Mouse (Mus musculus): ENCODE data around the gene Snn. TPM values are rescaled to one million over a fixed set of nuclear protein-coding genes. Genes with fewer than 3 reads are reported as not detected.

The Snn gene
- polyA plus RNA-seq, 1 experiment from 2014 or later, result 31.0 TPM

DNA sequence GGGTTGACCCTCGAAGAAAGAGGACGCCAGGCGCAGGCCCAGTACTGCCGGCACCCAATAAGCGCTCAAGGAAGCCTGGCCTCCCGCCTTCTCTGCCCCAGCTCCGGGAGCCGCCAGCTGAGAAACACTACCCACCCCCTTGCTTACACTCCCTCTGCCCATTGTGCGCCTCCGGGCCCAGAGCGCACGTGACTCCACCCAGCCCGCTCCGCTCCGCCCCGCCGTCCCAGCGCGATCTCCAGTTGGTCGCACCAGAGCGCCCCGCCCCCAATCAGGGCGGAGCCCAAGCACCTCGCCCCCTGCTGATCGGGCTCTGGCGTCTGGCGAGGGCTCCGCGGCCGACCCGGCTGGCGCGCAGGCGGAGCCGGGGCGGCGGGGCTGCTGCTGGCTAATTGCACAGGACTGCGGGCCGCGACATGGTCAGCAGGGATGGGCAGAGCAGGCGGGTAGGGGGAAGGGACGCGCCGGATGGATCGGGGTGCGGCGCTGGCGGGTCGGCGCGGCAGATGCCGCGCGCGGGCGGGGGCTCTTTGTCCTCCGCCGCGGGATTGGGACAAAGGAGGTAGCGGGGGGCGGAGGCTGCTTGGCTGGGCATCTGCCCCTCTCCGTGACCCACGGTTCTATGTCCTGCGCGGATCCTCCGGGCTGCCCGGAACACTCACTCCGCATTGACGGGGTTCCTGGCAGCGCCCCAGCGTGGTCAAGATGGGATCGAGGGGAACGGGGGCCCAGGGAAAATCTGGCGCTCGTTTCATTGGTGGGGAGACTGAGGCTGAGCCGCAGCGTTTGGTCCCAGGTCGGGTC, 5.5 kb downstream of the Snn start, which contains the start of gene Litaf:
Gene Litaf, minus strand, starts transcription at position 129 of the 804 bp plus-strand sequence.
- no peaks in the 10 kb centered on the region for H3K27me3 ChIP-seq (ENCODE audit: insufficient read depth, low read length)
- H3K9ac ChIP-seq (ENCODE audit: low read depth, low read length), result peak within 1 kb of the TSS; percentile 90
- under 1% methylated on average over 72 of the region's 78 CpGs for WGBS
- peaks cover 27% of the 10 kb centered on the region for H3K4me1 ChIP-seq (replicated peaks; ENCODE audit: insufficient read depth, low read length)
- H3K27ac ChIP-seq, result peak within 1 kb of the TSS; percentile 94
- TF ChIP-seq CTCF (IDR thresholded peaks at IDR 0.05; ENCODE audit: low read depth), result peak; percentile 53
- H3K9me3 ChIP-seq (replicated peaks; ENCODE audit: low read length), result no peaks in the 10 kb centered on the region
- DNase-seq (ENCODE audit: low spot score), result peak; percentile 99
- no peaks in the 10 kb centered on the region for H3K36me3 ChIP-seq (ENCODE audit: insufficient read depth, low read length)
- H3K4me2 ChIP-seq (ENCODE audit: low read length), result peak within 1 kb of the TSS; percentile 92
- ATAC-seq (replicated peaks; ENCODE audit: low FRiP score, low read depth), result peak; percentile 97
- peak within 1 kb of the TSS; percentile 73 for H3K4me3 ChIP-seq (replicated peaks; ENCODE audit: low read depth, low read length)

DNA sequence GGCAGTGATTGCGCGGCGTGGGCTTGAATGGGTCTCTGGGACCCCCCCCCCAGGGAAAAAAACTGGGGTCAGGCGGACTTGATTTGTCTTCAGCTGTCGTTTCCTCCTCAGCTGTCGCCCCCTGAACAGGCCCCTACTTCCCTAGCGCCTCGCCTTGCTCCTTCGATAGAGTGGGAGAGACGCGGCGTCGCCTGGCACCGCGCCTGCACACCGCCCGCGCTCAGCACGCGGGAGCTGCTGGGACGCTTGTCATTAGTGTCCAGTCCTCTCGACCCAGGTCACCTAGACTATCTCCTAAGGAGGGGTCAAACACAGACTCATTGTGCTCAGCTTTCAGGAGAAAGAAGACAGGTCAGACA, 6.1 kb downstream of the Snn start:
- H3K9ac ChIP-seq (ENCODE audit: low read depth, low read length), result peak overlapping the region; percentile 90
- peak overlapping the region; percentile 73 for H3K4me3 ChIP-seq (replicated peaks; ENCODE audit: low read depth, low read length)
- H3K27ac ChIP-seq, result peak overlapping the region; percentile 94
- ATAC-seq (replicated peaks; ENCODE audit: low FRiP score, low read depth), result no peak
- peak overlapping the region; percentile 92 for H3K4me2 ChIP-seq (ENCODE audit: low read length)
- peak; percentile 74 for DNase-seq (ENCODE audit: low spot score)
- no peaks in the 10 kb centered on the region for H3K9me3 ChIP-seq (replicated peaks; ENCODE audit: low read length)
- no peak for TF ChIP-seq CTCF (IDR thresholded peaks at IDR 0.05; ENCODE audit: low read depth)
- no peaks in the 10 kb centered on the region for H3K27me3 ChIP-seq (ENCODE audit: insufficient read depth, low read length)
- WGBS, result under 1% methylated on average over 22 of the region's 22 CpGs
- H3K36me3 ChIP-seq (ENCODE audit: insufficient read depth, low read length), result no peaks in the 10 kb centered on the region
- H3K4me1 ChIP-seq (replicated peaks; ENCODE audit: insufficient read depth, low read length), result peaks cover 27% of the 10 kb centered on the region

DNA sequence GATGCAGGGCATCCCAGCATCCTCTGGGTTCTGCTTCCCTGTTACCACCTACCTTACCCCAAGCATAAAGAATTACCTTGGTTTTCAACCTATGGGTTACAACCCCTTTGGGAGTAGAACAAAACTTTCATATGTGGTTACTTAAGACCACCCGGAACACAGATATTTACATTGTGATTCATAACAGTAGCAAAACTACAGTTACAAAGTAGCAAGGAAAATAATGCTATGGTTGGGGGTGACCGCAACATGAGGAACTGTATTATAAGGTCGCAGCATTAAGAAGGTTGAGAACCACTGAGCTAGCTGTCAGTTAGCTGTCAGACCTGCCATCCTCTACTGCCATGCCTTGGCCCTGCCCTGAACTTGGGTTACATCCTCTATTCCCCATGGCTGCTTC, 7.9 kb downstream of the Snn start:
- Histone ChIP-seq H3K27ac (0 out of 2 replicates have a peak overlapping the region, but pooled peaks have one; percentile 56), H3K9me3 (replicated peaks; ENCODE audit: low read length) (no peaks in the 10 kb centered on the region), H3K4me2 (ENCODE audit: low read length) (no peak overlapping the region), H3K4me3 (replicated peaks; ENCODE audit: low read depth, low read length) (no peak overlapping the region), H3K36me3 (ENCODE audit: insufficient read depth, low read length) (peaks cover 9% of the 10 kb centered on the region), H3K27me3 (ENCODE audit: insufficient read depth, low read length) (no peaks in the 10 kb centered on the region), H3K4me1 (replicated peaks; ENCODE audit: insufficient read depth, low read length) (peaks cover 21% of the 10 kb centered on the region), H3K9ac (ENCODE audit: low read depth, low read length) (no peak overlapping the region)
- TF ChIP-seq CTCF (IDR thresholded peaks at IDR 0.05; ENCODE audit: low read depth), result no peak
- no peak for ATAC-seq (replicated peaks; ENCODE audit: low FRiP score, low read depth)
- WGBS, result 94% methylated on average over 3 of the region's 3 CpGs
- no peak for DNase-seq (ENCODE audit: low spot score)

GRCm38 (mm10) chr16:11069271-11069670, 8.5 kb downstream of the Snn start:
- WGBS, result 58% methylated on average over 6 of the region's 6 CpGs
- peaks cover 15% of the 10 kb centered on the region for H3K36me3 ChIP-seq (ENCODE audit: insufficient read depth, low read length)
- no peak overlapping the region for H3K4me3 ChIP-seq (replicated peaks; ENCODE audit: low read depth, low read length)
- no peak overlapping the region for H3K9ac ChIP-seq (ENCODE audit: low read depth, low read length)
- H3K27ac ChIP-seq, result peak overlapping the region; percentile 56; the same call in 1 of the 2 replicates
- TF ChIP-seq CTCF (IDR thresholded peaks at IDR 0.05; ENCODE audit: low read depth), result no peak
- no peaks in the 10 kb centered on the region for H3K9me3 ChIP-seq (replicated peaks; ENCODE audit: low read length)
- H3K4me2 ChIP-seq (ENCODE audit: low read length), result no peak overlapping the region
- H3K4me1 ChIP-seq (replicated peaks; ENCODE audit: insufficient read depth, low read length), result peaks cover 21% of the 10 kb centered on the region
- no peaks in the 10 kb centered on the region for H3K27me3 ChIP-seq (ENCODE audit: insufficient read depth, low read length)
- ATAC-seq (replicated peaks; ENCODE audit: low FRiP score, low read depth) (no peak), DNase-seq (ENCODE audit: low spot score) (no peak)

DNA sequence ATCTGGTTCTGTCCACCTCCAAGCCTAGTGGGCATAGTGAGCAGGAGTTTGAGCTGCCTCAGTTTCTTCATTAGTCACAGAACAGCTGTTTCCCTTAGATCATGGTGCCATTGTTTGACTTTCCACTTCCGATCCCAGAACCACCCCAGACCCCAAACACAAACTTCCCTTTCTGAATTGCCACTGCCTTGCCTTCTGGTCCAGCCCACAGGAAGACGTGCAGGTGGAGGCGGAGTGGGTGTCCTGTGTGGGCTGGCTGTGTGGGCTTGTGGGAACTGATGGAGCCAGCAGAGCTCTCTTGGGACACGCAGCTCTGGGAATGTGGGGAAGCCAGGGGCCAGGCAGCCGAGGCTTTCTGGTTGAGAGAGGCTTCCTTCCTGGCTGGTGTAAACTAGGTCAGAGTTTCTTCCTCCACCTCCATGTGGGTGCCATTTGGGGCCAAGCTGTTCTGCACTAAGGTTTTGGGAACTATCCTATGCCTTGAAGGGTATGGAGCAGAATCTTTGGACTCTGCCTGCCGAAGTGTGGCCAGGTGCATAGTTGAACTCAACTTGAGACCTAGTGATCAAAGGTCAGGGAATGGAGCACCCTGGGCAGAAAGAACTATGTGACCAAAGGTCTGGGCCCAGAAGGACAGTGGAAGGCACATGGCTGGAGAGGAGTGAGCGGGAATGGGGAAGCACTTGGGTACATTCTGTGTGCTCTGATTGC, 9.1 kb downstream of the Snn start:
- DNase-seq (ENCODE audit: low spot score) (peak; percentile 9), ATAC-seq (replicated peaks; ENCODE audit: low FRiP score, low read depth) (0 out of 2 replicates have a peak, but pooled peaks have one; percentile 11)
- whole genome bisulfite sequencing, result 65% methylated on average over 7 of the region's 7 CpGs
- no peak overlapping the region for H3K4me2 ChIP-seq (ENCODE audit: low read length)
- no peaks in the 10 kb centered on the region for H3K27me3 ChIP-seq (ENCODE audit: insufficient read depth, low read length)
- H3K27ac ChIP-seq, result peak overlapping the region; percentile 56; the same call in 1 of the 2 replicates
- H3K4me3 ChIP-seq (replicated peaks; ENCODE audit: low read depth, low read length), result no peak overlapping the region
- no peak for TF ChIP-seq CTCF (IDR thresholded peaks at IDR 0.05; ENCODE audit: low read depth)
- peaks cover 21% of the 10 kb centered on the region for H3K36me3 ChIP-seq (ENCODE audit: insufficient read depth, low read length)
- H3K9ac ChIP-seq (ENCODE audit: low read depth, low read length), result no peak overlapping the region
- no peaks in the 10 kb centered on the region for H3K9me3 ChIP-seq (replicated peaks; ENCODE audit: low read length)
- H3K4me1 ChIP-seq (replicated peaks; ENCODE audit: insufficient read depth, low read length), result peaks cover 21% of the 10 kb centered on the region

DNA sequence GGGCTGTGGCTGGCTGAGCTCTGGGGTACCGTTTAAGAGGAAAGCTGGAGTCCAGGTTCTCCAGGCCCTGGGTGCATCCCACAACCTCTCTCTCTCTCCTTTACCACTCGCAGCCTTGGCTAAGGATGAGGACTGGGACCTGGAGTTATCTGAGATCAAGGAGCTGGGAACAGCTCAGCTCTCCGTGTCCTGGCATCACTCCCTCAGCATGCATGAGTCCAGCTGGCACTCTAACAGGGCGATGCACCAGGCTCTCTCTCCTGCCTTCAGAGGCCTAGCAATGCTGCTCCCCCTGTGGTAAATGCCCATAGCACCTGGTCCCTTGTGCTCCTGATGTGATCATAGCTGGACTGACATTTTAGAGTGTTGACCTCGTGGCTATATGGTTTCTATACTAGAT, 10.4 kb downstream of the Snn start:
- H3K4me1 ChIP-seq (replicated peaks; ENCODE audit: insufficient read depth, low read length), result peaks cover 18% of the 10 kb centered on the region
- no peak overlapping the region for H3K9ac ChIP-seq (ENCODE audit: low read depth, low read length)
- H3K9me3 ChIP-seq (replicated peaks; ENCODE audit: low read length), result no peaks in the 10 kb centered on the region
- peaks cover 28% of the 10 kb centered on the region for H3K36me3 ChIP-seq (ENCODE audit: insufficient read depth, low read length)
- H3K27ac ChIP-seq, result no peak overlapping the region
- no peak overlapping the region for H3K4me2 ChIP-seq (ENCODE audit: low read length)
- no peak overlapping the region for H3K4me3 ChIP-seq (replicated peaks; ENCODE audit: low read depth, low read length)
- no peak for DNase-seq (ENCODE audit: low spot score)
- no peaks in the 10 kb centered on the region for H3K27me3 ChIP-seq (ENCODE audit: insufficient read depth, low read length)
- no peak for ATAC-seq (replicated peaks; ENCODE audit: low FRiP score, low read depth)
- 73% methylated on average over 5 of the region's 5 CpGs for WGBS
- TF ChIP-seq CTCF (IDR thresholded peaks at IDR 0.05; ENCODE audit: low read depth), result no peak
